Mouse (Mus musculus) heart, adult 18-20 months (tissue): ENCODE data around the gene Med9. TPM values are rescaled to one million over a fixed set of nuclear protein-coding genes. Genes with fewer than 3 reads are reported as not detected.
"Not testable (repeated sequence)": the region's sequence is repeated elsewhere in the genome, so short reads cannot be mapped to it uniquely, and the experiment has no call there.

Source experiments
- DNase-seq, 2 experiments: peaks; one replicate each; pipeline ENCODE4 v3.0.0; 2021 to 2022; ENCODE audit warnings: mixed read lengths in 1 of 2
- total RNA-seq, 2 experiments: library from RNA; stranded (reverse); gene quantifications; 2 replicates each; pipeline ENCODE4 v1.2.3; 2021

Gene Med9
- total RNA-seq, 2 experiments from 2014 or later, result 26.8 to 27.0 TPM

- DNase-seq, result not testable (repeated sequence)
Observed at GRCm38 (mm10) chr11:59944855-59945254, 3.2 kb upstream of the Med9 start.

- DNase-seq, result no peak
Observed at GRCm38 (mm10) chr11:59948401-59948767, 378 bp downstream of the Med9 start.

- DNase-seq, result no peak
Observed at GRCm38 (mm10) chr11:59952892-59953291, 4.9 kb downstream of the Med9 start.

GRCm38 (mm10) chr11:59956749-59957148, 8.7 kb downstream of the Med9 start:
- DNase-seq, result no peak

- DNase-seq, result no peak
Observed at GRCm38 (mm10) chr11:59959453-59959852, 11.4 kb downstream of the Med9 start.

- DNase-seq, result peak; percentile 36 to 37
Observed at GRCm38 (mm10) chr11:59960476-59961337, 12.7 kb downstream of the Med9 start.

GRCm38 (mm10) chr11:59961338-59961875, 13.4 kb downstream of the Med9 start:
- peak; percentile 37 to 48 for DNase-seq

GRCm38 (mm10) chr11:59962590-59962989, 14.6 kb downstream of the Med9 start:
- DNase-seq, result peak in 1 of 2 experiments; percentile 26

GRCm38 (mm10) chr11:59963364-59964162, 15.6 kb downstream of the Med9 start:
- peak in 1 of 2 experiments; percentile 53 for DNase-seq

GRCm38 (mm10) chr11:59964163-59964758, 16.3 kb downstream of the Med9 start:
- no peak for DNase-seq

GRCm38 (mm10) chr11:59964818-59965217, 16.8 kb downstream of the Med9 start, which contains the start of gene Rasd1:
Rasd1 (minus strand) TSS chr11:59964944.
- peak; percentile 86 to 92 for DNase-seq

- DNase-seq, result peak; percentile 80 to 94
Observed at GRCm38 (mm10) chr11:59965227-59966101, 17.5 kb downstream of the Med9 start.

- no peak for DNase-seq
Observed at GRCm38 (mm10) chr11:59966102-59966483, 18.1 kb downstream of the Med9 start.

GRCm38 (mm10) chr11:59967765-59968164, 19.8 kb downstream of the Med9 start:
- DNase-seq, result no peak

- no peak for DNase-seq
Observed at GRCm38 (mm10) chr11:59970780-59971179, 22.8 kb downstream of the Med9 start.

GRCm38 (mm10) chr11:59971691-59972090, 23.7 kb downstream of the Med9 start:
- DNase-seq, result no peak

GRCm38 (mm10) chr11:59973389-59973788, 25.4 kb downstream of the Med9 start:
- no peak for DNase-seq

GRCm38 (mm10) chr11:59975241-59975640, 27.2 kb downstream of the Med9 start:
- DNase-seq, result no peak

GRCm38 (mm10) chr11:59977831-59978230, 29.8 kb downstream of the Med9 start:
- DNase-seq, result no peak

- DNase-seq, result no peak
Observed at GRCm38 (mm10) chr11:59989406-59989805, 41.4 kb downstream of the Med9 start.

- peak in 1 of 2 experiments; percentile 14 for DNase-seq
Observed at GRCm38 (mm10) chr11:59991365-59991764, 43.4 kb downstream of the Med9 start.
